Mouse (Mus musculus) forebrain, embryonic 14.5 days (tissue): Measurements from ENCODE around the gene Gng3. TPM values are rescaled to one million over a fixed set of nuclear protein-coding genes. Genes with fewer than 3 reads are reported as not detected.

ENCODE experiments used
- microRNA-seq: library from miRNA; unstranded; fragments of <30 nt; microRNA quantifications from one replicate; pipeline ENCODE4, GENCODE M21; 2016
- polyA plus RNA-seq: library from polyadenylated mRNA; unstranded; fragments of >200 nt; fragmentation: Nextera tagmentation; extraction: Ambion mirVana; gene quantifications from 2 replicates; pipeline ENCODE4 v1.2.1, GENCODE M21; 2014

Gng3 gene
- polyA plus RNA-seq, 1 experiment from 2014 or later = 346 TPM

Small RNA genes within 50 kb of the gene (microRNA-seq; reads per million reads assigned to microRNA genes)
- 0.40 reads per million for gene Mir5136

Other genes with a start within 250 kb of the Gng3 start
- 4.8 and 6.9 TPM in 2 replicates for gene Slc22a8, start 247.9 kb downstream of the Gng3 start, polyA plus RNA-seq
- 4.7 and 7.4 TPM in 2 replicates for gene Slc22a6, start 221.2 kb downstream of the Gng3 start, polyA plus RNA-seq
- gene Chrm1, start 175.4 kb downstream of the Gng3 start, polyA plus RNA-seq = 1.7 and 3.1 TPM in 2 replicates
- gene Slc3a2, start 115.8 kb downstream of the Gng3 start, polyA plus RNA-seq = 179 and 200 TPM in 2 replicates
- gene Wdr74, start 103.4 kb downstream of the Gng3 start, polyA plus RNA-seq = 109 and 111 TPM in 2 replicates
- gene 1700092M07Rik, start 98.5 kb downstream of the Gng3 start, polyA plus RNA-seq = 0.77 and 1.1 TPM in 2 replicates
- gene Stx5a, start 97.8 kb downstream of the Gng3 start, polyA plus RNA-seq = 104 and 105 TPM in 2 replicates
- 162 and 178 TPM in 2 replicates for gene Nxf1, start 82.1 kb downstream of the Gng3 start, polyA plus RNA-seq
- 273 and 345 TPM in 2 replicates for gene Tmem223, start 68.2 kb downstream of the Gng3 start, polyA plus RNA-seq
- 30.8 and 41.4 TPM in 2 replicates for gene Tmem179b, start 64.7 kb downstream of the Gng3 start, polyA plus RNA-seq
- gene Taf6l, start 52.8 kb downstream of the Gng3 start, polyA plus RNA-seq = 18.3 and 19.7 TPM in 2 replicates
- gene Polr2g, start 40.6 kb downstream of the Gng3 start, polyA plus RNA-seq = 171 and 189 TPM in 2 replicates
- gene Zbtb3, start 36.6 kb downstream of the Gng3 start, polyA plus RNA-seq = 9.0 and 9.7 TPM in 2 replicates
- gene Ttc9c, start 19.9 kb downstream of the Gng3 start, polyA plus RNA-seq = 50.7 and 65.3 TPM in 2 replicates
- 7.2 and 7.4 TPM in 2 replicates for gene Hnrnpul2, start 19.2 kb downstream of the Gng3 start, polyA plus RNA-seq
- not detected in 2 replicates for gene AC129217.1, start 9.4 kb downstream of the Gng3 start, polyA plus RNA-seq
- gene Bscl2, start 1.7 kb downstream of the Gng3 start, polyA plus RNA-seq = 66.0 and 77.8 TPM in 2 replicates
- 0.15 and 0.29 TPM in 2 replicates for gene Lrrn4cl, start 11.6 kb upstream of the Gng3 start, polyA plus RNA-seq
- gene Ubxn1, start 32.3 kb upstream of the Gng3 start, polyA plus RNA-seq = 173 and 184 TPM in 2 replicates
- gene Uqcc3, start 41.7 kb upstream of the Gng3 start, polyA plus RNA-seq = 57.0 and 66.4 TPM in 2 replicates
- gene Lbhd1, start 44.5 kb upstream of the Gng3 start, polyA plus RNA-seq = 44.2 and 59.1 TPM in 2 replicates
- gene Gm49403, start 44.7 kb upstream of the Gng3 start, polyA plus RNA-seq = not detected in 2 replicates
- 63.7 and 77.6 TPM in 2 replicates for gene 1810009A15Rik, start 49.7 kb upstream of the Gng3 start, polyA plus RNA-seq
- not detected in 2 replicates for gene Gm49416, start 49.7 kb upstream of the Gng3 start, polyA plus RNA-seq
- gene Ints5, start 53.8 kb upstream of the Gng3 start, polyA plus RNA-seq = 25.0 and 32.1 TPM in 2 replicates
- gene Ganab, start 58.9 kb upstream of the Gng3 start, polyA plus RNA-seq = 73.3 and 78.9 TPM in 2 replicates
- gene B3gat3, start 81.2 kb upstream of the Gng3 start, polyA plus RNA-seq = 53.3 and 67.0 TPM in 2 replicates
- 0.93 and 0.99 TPM in 2 replicates for gene Rom1, start 90.2 kb upstream of the Gng3 start, polyA plus RNA-seq
- gene Eml3, start 90.4 kb upstream of the Gng3 start, polyA plus RNA-seq = 4.1 and 5.4 TPM in 2 replicates
- 57.1 and 57.4 TPM in 2 replicates for gene Mta2, start 102.7 kb upstream of the Gng3 start, polyA plus RNA-seq
- gene Tut1, start 114.7 kb upstream of the Gng3 start, polyA plus RNA-seq = 24.2 and 26.4 TPM in 2 replicates
- 356 and 360 TPM in 2 replicates for gene Eef1g, start 127.8 kb upstream of the Gng3 start, polyA plus RNA-seq
- gene Ahnak, start 150.1 kb upstream of the Gng3 start, polyA plus RNA-seq = 2.6 and 4.5 TPM in 2 replicates
- not detected in 2 replicates for gene Scgb1a1, start 248.8 kb upstream of the Gng3 start, polyA plus RNA-seq